Mouse (Mus musculus) liver, embryonic 14.5 days (tissue): ENCODE measurements around the gene Aspn. TPM values are rescaled to one million over a fixed set of nuclear protein-coding genes. Genes with fewer than 3 reads are reported as not detected.

ENCODE experiments used
- ATAC-seq: fragments of 200-750 bp; cut with Nextera tagmentation; 2 replicates; pipeline ENCODE4 v1.8.0; 2017; ENCODE audit warnings: moderate number of reproducible peaks, mild to moderate bottlenecking, moderate library complexity; ENCODE audit not compliant: insufficient read depth
- DNase-seq, 3 experiments: peaks; one replicate each; pipeline ENCODE4 v3.0.0-alpha.2; 2012 to 2013; ENCODE audit warnings: low read depth in 3 of 3, low spot score in 3 of 3
- H3K27ac ChIP-seq: fragments of 300-500 bp; sonication (generic); 2 replicates; pipeline ENCODE4 v1.5.1; 2014; ENCODE audit warnings: moderate library complexity, mild to moderate bottlenecking, control low read depth, inconsistent platforms
- H3K27me3 ChIP-seq: fragments of 300-500 bp; sonication (generic); 2 replicates; pipeline ENCODE4 v1.6.1; 2014; ENCODE audit warnings: mild to moderate bottlenecking, low read length, moderate library complexity; ENCODE audit not compliant: control insufficient read depth, insufficient read depth
- H3K36me3 ChIP-seq: fragments of 300-500 bp; sonication (generic); replicated peaks from 2 replicates; pipeline ENCODE4 v1.6.1; 2014; ENCODE audit warnings: low read depth; ENCODE audit not compliant: control insufficient read depth, insufficient read depth
- H3K4me1 ChIP-seq, 2 experiments: fragments of 200-500 bp in 1 of 2; fragments of 300-500 bp in 1 of 2; sonication (generic) in 1 of 2; replicated peaks; 2 replicates each; pipeline ENCODE4 v1.6.1; 2012 to 2014; ENCODE audit warnings: antibody characterized with exemption in 1 of 2, inconsistent platforms in 1 of 2, low read length in 1 of 2; ENCODE audit not compliant: control insufficient read depth in 2 of 2, insufficient read depth in 2 of 2
- H3K4me2 ChIP-seq: fragments of 300-500 bp; sonication (generic); 2 replicates; pipeline ENCODE4 v1.6.1; 2014; ENCODE audit warnings: low read depth, mild to moderate bottlenecking, control low read depth, moderate library complexity
- H3K4me3 ChIP-seq, 2 experiments: fragments of 200-500 bp in 1 of 2; fragments of 300-500 bp in 1 of 2; sonication (generic) in 1 of 2; 2 replicates each; pipeline ENCODE4 v1.5.1; 2012 to 2014; ENCODE audit warnings: low read depth in 2 of 2, low read length in 2 of 2, mild to moderate bottlenecking in 2 of 2, control low read depth in 1 of 2, inconsistent platforms in 1 of 2, moderate library complexity in 1 of 2; ENCODE audit not compliant: insufficient read depth in 1 of 2
- H3K9ac ChIP-seq: fragments of 300-500 bp; sonication (generic); replicated peaks from 2 replicates; pipeline ENCODE4 v1.6.1; 2014; ENCODE audit warnings: mild to moderate bottlenecking, control low read depth, moderate library complexity
- H3K9me3 ChIP-seq: fragments of 300-500 bp; sonication (generic); 2 replicates; pipeline ENCODE4 v1.6.1; 2016; ENCODE audit warnings: low read length, mixed read lengths; ENCODE audit not compliant: control insufficient read depth
- CTCF ChIP-seq: IDR thresholded peaks from 2 replicates; pipeline ENCODE4 v1.5.1; 2016; ENCODE audit warnings: antibody characterized with exemption, low read depth, control low read depth
- EP300 ChIP-seq: IDR thresholded peaks from 2 replicates; pipeline ENCODE4 v1.6.1; 2016; ENCODE audit warnings: antibody characterized with exemption, low read depth
- WGBS: fragments of 180-500 bp; shearing (Covaris S2); extraction: QIAGEN DNeasy Blood & Tissue Kit; methylation state at CpG from one replicate; pipeline ENCODE4 v1.1.7; 2014; ENCODE audit not compliant: insufficient replicate concordance; 5-methylcytosine and 5-hydroxymethylcytosine counted together
- polyA plus RNA-seq, 2 experiments: library from polyadenylated mRNA; depleted of rRNA in 1 of 2; stranded (reverse) in 1 of 2; unstranded in 1 of 2; fragments of >200 nt; fragmentation: Nextera tagmentation in 1 of 2; extraction: Ambion mirVana in 1 of 2; gene quantifications; 2 replicates each; pipeline versions ENCODE4 v1.2.1 to v1.2.3; 2012 to 2014

The Aspn gene
- polyA plus RNA-seq, 2 experiments: 0.17 to 0.44 TPM

GRCm38 (mm10) chr13:49603603-49604002 is 59.4 kb downstream of the Aspn start:
- Histone ChIP-seq H3K36me3 (no peaks in the 10 kb centered on the region), H3K4me3 (no peak overlapping the region), H3K27ac (no peak overlapping the region), H3K4me2 (no peak overlapping the region), H3K9me3 (no peaks in the 10 kb centered on the region), H3K4me1 (no peaks in the 10 kb centered on the region), H3K9ac (no peak overlapping the region), H3K27me3 (no peaks in the 10 kb centered on the region)
- no peak for DNase-seq
- TF ChIP-seq CTCF (no peak), EP300 (no peak)
- ATAC-seq: no peak

- TF ChIP-seq EP300 (no peak), CTCF (no peak)
- Histone ChIP-seq H3K9ac (no peak within 1 kb of the TSS), H3K4me1 (no peaks in the 10 kb centered on the region), H3K9me3 (no peaks in the 10 kb centered on the region), H3K4me2 (no peak within 1 kb of the TSS), H3K36me3 (no peaks in the 10 kb centered on the region), H3K27me3 (no peaks in the 10 kb centered on the region), H3K27ac (no peak within 1 kb of the TSS), H3K4me3 (no peak within 1 kb of the TSS)
- no peak for ATAC-seq
- no peak for DNase-seq
- WGBS: 88% methylated on average over 4 of the region's 4 CpGs
These were observed 63.5 kb downstream of the Aspn start, which contains the start of gene Ogn for GRCm38 (mm10) chr13:49607714-49608113. Gene Ogn, plus strand, starts transcription at chr13:49608046.

GRCm38 (mm10) chr13:49608589-49609322 is 64.5 kb downstream of the Aspn start:
- no peaks in the 10 kb centered on the region for H3K27me3 ChIP-seq
- no peak for DNase-seq
- H3K4me1 ChIP-seq: no peaks in the 10 kb centered on the region
- no peak for TF ChIP-seq EP300
- TF ChIP-seq CTCF: no peak
- no peak for ATAC-seq
- no peaks in the 10 kb centered on the region for H3K9me3 ChIP-seq
- 82% methylated on average over 4 of the region's 4 CpGs for WGBS
- H3K4me2 ChIP-seq: no peak overlapping the region
- H3K27ac ChIP-seq: no peak overlapping the region
- no peaks in the 10 kb centered on the region for H3K36me3 ChIP-seq
- H3K4me3 ChIP-seq: no peak overlapping the region
- no peak overlapping the region for H3K9ac ChIP-seq

GRCm38 (mm10) chr13:49617021-49617420 is 72.8 kb downstream of the Aspn start:
- H3K4me1 ChIP-seq: peaks cover 14 to 22% of the 10 kb centered on the region in 2 experiments
- H3K4me2 ChIP-seq: peak overlapping the region; percentile 45
- 22% methylated on average over 3 of the region's 3 CpGs for WGBS

More at GRCm38 (mm10) chr13:49617021-49617420, 72.8 kb downstream of the Aspn start:
- DNase-seq: peak in 2 of 3 experiments; percentile 33 to 45
- ATAC-seq: peak; percentile 75; the same call in 1 of the 2 replicates
- TF ChIP-seq EP300 (peak; percentile 67), CTCF (no peak)
- H3K4me3 ChIP-seq: no peak overlapping the region
- H3K27me3 ChIP-seq: no peaks in the 10 kb centered on the region
- H3K9me3 ChIP-seq: no peaks in the 10 kb centered on the region
- peak overlapping the region; percentile 38 for H3K9ac ChIP-seq
- H3K27ac ChIP-seq: peak overlapping the region; percentile 46
- no peaks in the 10 kb centered on the region for H3K36me3 ChIP-seq

Other genes starting within 250 kb of the Aspn start
- 0.50 and 0.64 TPM in 2 replicates for gene Fgd3, start 224.1 kb upstream of the Aspn start, polyA plus RNA-seq (2012; rRNA removed)
- 0.11 TPM in 2 replicates for gene Fgd3, start 224.1 kb upstream of the Aspn start, polyA plus RNA-seq (2014; fragmentation: Nextera tagmentation; extraction: Ambion mirVana)
- gene Bicd2, start 202.9 kb upstream of the Aspn start, polyA plus RNA-seq (2012; rRNA removed): 5.6 and 6.4 TPM in 2 replicates
- 5.9 and 7.0 TPM in 2 replicates for gene Bicd2, start 202.9 kb upstream of the Aspn start, polyA plus RNA-seq (2014; fragmentation: Nextera tagmentation; extraction: Ambion mirVana)
- 3.0 and 4.0 TPM in 2 replicates for gene Ippk, start 123.2 kb upstream of the Aspn start, polyA plus RNA-seq (2012; rRNA removed)
- gene Ippk, start 123.2 kb upstream of the Aspn start, polyA plus RNA-seq (2014; fragmentation: Nextera tagmentation; extraction: Ambion mirVana): 7.1 and 7.2 TPM in 2 replicates
- 0.05 and 0.13 TPM in 2 replicates for gene Tes3-ps, start 51.1 kb upstream of the Aspn start, polyA plus RNA-seq (2012; rRNA removed)
- gene Tes3-ps, start 51.1 kb upstream of the Aspn start, polyA plus RNA-seq (2014; fragmentation: Nextera tagmentation; extraction: Ambion mirVana): 0.42 and 0.44 TPM in 2 replicates
- 0.11 and 0.19 TPM in 2 replicates for gene Ecm2, start 39.6 kb upstream of the Aspn start, polyA plus RNA-seq (2012; rRNA removed)
- gene Ecm2, start 39.6 kb upstream of the Aspn start, polyA plus RNA-seq (2014; fragmentation: Nextera tagmentation; extraction: Ambion mirVana): 0.10 and 0.19 TPM in 2 replicates
- not detected in 2 replicates for gene Omd, start 38.0 kb downstream of the Aspn start, polyA plus RNA-seq (2012; rRNA removed)
- 0.18 TPM in 2 replicates for gene Omd, start 38.0 kb downstream of the Aspn start, polyA plus RNA-seq (2014; fragmentation: Nextera tagmentation; extraction: Ambion mirVana)
- gene Ogn, start 63.6 kb downstream of the Aspn start, polyA plus RNA-seq (2012; rRNA removed): 0.35 and 0.49 TPM in 2 replicates
- 1.1 and 1.5 TPM in 2 replicates for gene Ogn, start 63.6 kb downstream of the Aspn start, polyA plus RNA-seq (2014; fragmentation: Nextera tagmentation; extraction: Ambion mirVana)
- 6.0 and 9.9 TPM in 2 replicates for gene Cenpp, start 108.3 kb downstream of the Aspn start, polyA plus RNA-seq (2012; rRNA removed)
- 30.4 and 33.0 TPM in 2 replicates for gene Cenpp, start 108.3 kb downstream of the Aspn start, polyA plus RNA-seq (2014; fragmentation: Nextera tagmentation; extraction: Ambion mirVana)
- 2.9 and 5.4 TPM in 2 replicates for gene Nol8, start 108.6 kb downstream of the Aspn start, polyA plus RNA-seq (2012; rRNA removed)
- gene Nol8, start 108.6 kb downstream of the Aspn start, polyA plus RNA-seq (2014; fragmentation: Nextera tagmentation; extraction: Ambion mirVana): 7.8 and 8.3 TPM in 2 replicates
- 28.2 and 36.5 TPM in 2 replicates for gene Iars, start 137.7 kb downstream of the Aspn start, polyA plus RNA-seq (2012; rRNA removed)
- gene Iars, start 137.7 kb downstream of the Aspn start, polyA plus RNA-seq (2014; fragmentation: Nextera tagmentation; extraction: Ambion mirVana): 39.1 and 45.8 TPM in 2 replicates